Mouse (Mus musculus): ENCODE data around the gene Zdhhc13. TPM values are rescaled to one million over a fixed set of nuclear protein-coding genes. Genes with fewer than 3 reads are reported as not detected.

Zdhhc13 gene
- polyA plus RNA-seq, 1 experiment from 2014 or later = 38.6 TPM

DNA sequence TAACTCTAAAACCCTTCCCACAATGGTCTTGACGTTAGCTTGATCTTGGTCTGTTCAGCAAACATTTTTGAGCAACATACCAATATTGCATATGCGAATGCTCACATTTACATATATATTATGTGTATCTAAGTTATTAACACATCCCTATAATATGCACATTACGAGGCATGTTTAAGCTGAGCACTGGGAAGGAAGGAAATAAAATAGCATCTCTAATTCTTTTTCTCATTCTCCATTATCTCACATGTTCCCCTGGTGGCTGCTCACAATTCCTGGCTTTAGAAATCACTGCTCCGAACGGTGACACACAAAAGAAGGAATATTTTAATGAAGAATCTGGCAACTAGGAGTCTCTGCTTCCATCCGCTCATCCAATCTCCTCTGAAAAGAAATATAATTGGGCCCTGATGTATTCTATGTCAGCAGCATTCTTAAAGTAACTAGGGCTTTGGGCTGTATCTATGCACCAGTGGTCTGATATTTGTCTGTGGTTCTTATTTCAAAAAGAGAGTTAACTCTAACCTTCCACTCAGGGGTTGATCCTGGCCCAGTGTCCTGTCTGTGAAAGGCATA, 62.8 kb downstream of the Zdhhc13 start:
- H3K4me2 ChIP-seq = no peak overlapping the region
- peaks cover 20% of the 10 kb centered on the region for H3K27me3 ChIP-seq
- no peak for ATAC-seq (ENCODE audit: low FRiP score)
- peaks cover 18% of the 10 kb centered on the region for H3K4me1 ChIP-seq (replicated peaks)
- no peak overlapping the region for H3K27ac ChIP-seq
- no peaks in the 10 kb centered on the region for H3K9me3 ChIP-seq
- 51% methylated on average over 6 of the region's 6 CpGs for WGBS
- no peaks in the 10 kb centered on the region for H3K36me3 ChIP-seq
- H3K4me3 ChIP-seq = no peak overlapping the region
- no peak overlapping the region for H3K9ac ChIP-seq

GRCm38 (mm10) chr7:48853496-48853895, 64.7 kb downstream of the Zdhhc13 start:
- Histone ChIP-seq H3K9me3 (no peaks in the 10 kb centered on the region), H3K4me2 (no peak overlapping the region), H3K4me3 (no peak overlapping the region), H3K36me3 (no peaks in the 10 kb centered on the region), H3K4me1 (replicated peaks) (0 out of 2 replicates have a peak, but pooled peaks cover 7% of the 10 kb centered on the region), H3K27ac (no peak overlapping the region), H3K27me3 (0 out of 2 replicates have a peak, but pooled peaks cover 5% of the 10 kb centered on the region), H3K9ac (no peak overlapping the region)
- no peak for ATAC-seq (ENCODE audit: low FRiP score)
- 89% methylated on average over 13 of the region's 13 CpGs for WGBS

GRCm38 (mm10) chr7:48855461-48855860, 66.7 kb downstream of the Zdhhc13 start:
- no peaks in the 10 kb centered on the region for H3K27me3 ChIP-seq
- no peak for ATAC-seq (ENCODE audit: low FRiP score)
- no peak overlapping the region for H3K9ac ChIP-seq
- 93% methylated on average over 3 of the region's 3 CpGs for WGBS
- no peaks in the 10 kb centered on the region for H3K36me3 ChIP-seq
- H3K4me2 ChIP-seq = no peak overlapping the region
- no peak overlapping the region for H3K4me3 ChIP-seq
- H3K9me3 ChIP-seq = no peaks in the 10 kb centered on the region
- 0 out of 2 replicates have a peak, but pooled peaks cover 7% of the 10 kb centered on the region for H3K4me1 ChIP-seq (replicated peaks)
- no peak overlapping the region for H3K27ac ChIP-seq

DNA sequence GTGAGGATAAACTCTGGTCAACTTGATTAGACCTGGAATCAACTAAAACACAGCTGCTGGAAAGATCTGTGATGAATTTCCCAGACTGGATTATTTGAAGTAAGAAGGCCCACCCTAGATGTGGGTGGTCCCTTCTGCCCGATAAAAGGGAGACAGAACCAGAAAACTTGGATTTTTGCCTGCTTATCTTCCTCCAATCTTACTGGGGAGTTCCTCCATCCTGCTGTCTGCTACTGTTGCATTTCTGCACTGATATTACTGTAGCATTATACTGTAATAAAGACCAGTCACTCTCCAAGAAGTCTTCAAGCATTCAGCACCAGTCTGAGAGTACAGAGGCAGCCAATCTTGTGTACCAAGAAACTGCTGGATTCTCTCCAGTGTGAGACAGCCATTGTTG, 69.5 kb downstream of the Zdhhc13 start:
- no peaks in the 10 kb centered on the region for H3K27me3 ChIP-seq
- WGBS = 79% methylated on average over 1 of the region's 1 CpGs
- no peak overlapping the region for H3K4me3 ChIP-seq
- H3K9me3 ChIP-seq = no peaks in the 10 kb centered on the region
- H3K4me1 ChIP-seq (replicated peaks) = no peaks in the 10 kb centered on the region
- H3K9ac ChIP-seq = no peak overlapping the region
- H3K27ac ChIP-seq = no peak overlapping the region
- H3K4me2 ChIP-seq = no peak overlapping the region
- no peak for ATAC-seq (ENCODE audit: low FRiP score)
- H3K36me3 ChIP-seq = no peaks in the 10 kb centered on the region

DNA sequence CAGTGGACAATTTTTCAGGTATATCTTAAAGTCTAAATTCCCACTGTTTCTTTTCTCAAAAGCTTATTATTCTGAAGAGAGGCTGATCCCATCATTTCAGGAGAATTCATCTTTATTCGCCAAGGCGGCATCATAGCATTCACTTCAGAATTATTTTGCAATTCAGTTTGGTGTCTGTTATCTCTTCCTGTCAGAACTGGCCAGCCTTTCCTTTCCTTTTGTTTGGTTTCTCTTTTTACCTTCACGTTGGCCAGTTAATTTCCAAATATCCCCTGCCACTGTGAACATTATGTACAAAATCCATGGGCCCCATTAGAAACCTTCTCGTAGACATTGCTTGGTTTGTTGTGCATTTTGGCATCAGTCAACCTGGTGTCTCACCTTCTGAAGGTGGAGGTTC, 70.6 kb downstream of the Zdhhc13 start:
- H3K27ac ChIP-seq = no peak overlapping the region
- H3K9ac ChIP-seq = no peak overlapping the region
- no peaks in the 10 kb centered on the region for H3K27me3 ChIP-seq
- H3K9me3 ChIP-seq = no peaks in the 10 kb centered on the region
- 93% methylated on average over 4 of the region's 4 CpGs for WGBS
- H3K4me1 ChIP-seq (replicated peaks) = no peaks in the 10 kb centered on the region
- H3K4me2 ChIP-seq = no peak overlapping the region
- no peak overlapping the region for H3K4me3 ChIP-seq
- no peak for ATAC-seq (ENCODE audit: low FRiP score)
- H3K36me3 ChIP-seq = no peaks in the 10 kb centered on the region

GRCm38 (mm10) chr7:48860948-48861347, 72.1 kb downstream of the Zdhhc13 start:
- no peak overlapping the region for H3K9ac ChIP-seq
- no peak overlapping the region for H3K4me3 ChIP-seq
- WGBS = 76% methylated on average over 1 of the region's 1 CpGs
- no peaks in the 10 kb centered on the region for H3K9me3 ChIP-seq
- ATAC-seq (ENCODE audit: low FRiP score) = no peak
- H3K4me1 ChIP-seq (replicated peaks) = no peaks in the 10 kb centered on the region
- H3K36me3 ChIP-seq = 0 out of 2 replicates have a peak, but pooled peaks cover 3% of the 10 kb centered on the region
- H3K27ac ChIP-seq = no peak overlapping the region
- no peak overlapping the region for H3K4me2 ChIP-seq
- H3K27me3 ChIP-seq = no peaks in the 10 kb centered on the region

- no peaks in the 10 kb centered on the region for H3K27me3 ChIP-seq
- WGBS = 87% methylated on average over 4 of the region's 4 CpGs
- 0 out of 2 replicates have a peak, but pooled peaks cover 4% of the 10 kb centered on the region for H3K36me3 ChIP-seq
- no peak overlapping the region for H3K4me3 ChIP-seq
- H3K4me2 ChIP-seq = no peak overlapping the region
- ATAC-seq (ENCODE audit: low FRiP score) = no peak
- H3K9me3 ChIP-seq = no peaks in the 10 kb centered on the region
- no peak overlapping the region for H3K9ac ChIP-seq
- no peak overlapping the region for H3K27ac ChIP-seq
- no peaks in the 10 kb centered on the region for H3K4me1 ChIP-seq (replicated peaks)
Observed at GRCm38 (mm10) chr7:48861796-48862195, 73.0 kb downstream of the Zdhhc13 start.

DNA sequence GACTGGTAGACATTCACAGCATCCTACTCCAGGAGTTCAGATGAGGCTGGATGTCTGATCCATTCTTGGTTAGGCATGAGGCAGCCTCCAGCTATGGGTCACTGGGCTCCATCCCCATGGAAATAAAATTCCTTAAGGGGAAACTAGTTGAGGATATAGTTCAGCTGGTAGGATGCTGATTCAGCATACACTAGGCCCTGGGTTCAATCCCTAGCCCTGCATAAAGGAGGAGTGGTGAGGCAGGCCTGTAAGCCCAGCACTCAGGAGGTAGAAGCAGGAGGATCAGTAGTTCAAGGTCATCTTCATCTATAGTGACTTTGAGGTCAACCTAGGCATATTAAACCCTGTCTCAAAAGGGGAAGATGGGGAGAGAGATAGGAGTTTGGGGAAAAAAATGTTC, 75.4 kb downstream of the Zdhhc13 start:
- Histone ChIP-seq H3K27ac (no peak overlapping the region), H3K4me2 (no peak overlapping the region), H3K27me3 (no peaks in the 10 kb centered on the region), H3K4me1 (replicated peaks) (no peaks in the 10 kb centered on the region), H3K36me3 (0 out of 2 replicates have a peak, but pooled peaks cover 4% of the 10 kb centered on the region), H3K4me3 (no peak overlapping the region), H3K9me3 (no peaks in the 10 kb centered on the region), H3K9ac (no peak overlapping the region)
- no peak for ATAC-seq (ENCODE audit: low FRiP score)

GRCm38 (mm10) chr7:48864671-48865458, 76.1 kb downstream of the Zdhhc13 start:
- WGBS = 94% methylated on average over 9 of the region's 9 CpGs
- no peak overlapping the region for H3K4me2 ChIP-seq
- no peak overlapping the region for H3K9ac ChIP-seq
- no peak for ATAC-seq (ENCODE audit: low FRiP score)
- H3K9me3 ChIP-seq = no peaks in the 10 kb centered on the region
- H3K27ac ChIP-seq = no peak overlapping the region
- no peak overlapping the region for H3K4me3 ChIP-seq
- no peaks in the 10 kb centered on the region for H3K27me3 ChIP-seq
- no peaks in the 10 kb centered on the region for H3K4me1 ChIP-seq (replicated peaks)
- 0 out of 2 replicates have a peak, but pooled peaks cover 4% of the 10 kb centered on the region for H3K36me3 ChIP-seq

DNA sequence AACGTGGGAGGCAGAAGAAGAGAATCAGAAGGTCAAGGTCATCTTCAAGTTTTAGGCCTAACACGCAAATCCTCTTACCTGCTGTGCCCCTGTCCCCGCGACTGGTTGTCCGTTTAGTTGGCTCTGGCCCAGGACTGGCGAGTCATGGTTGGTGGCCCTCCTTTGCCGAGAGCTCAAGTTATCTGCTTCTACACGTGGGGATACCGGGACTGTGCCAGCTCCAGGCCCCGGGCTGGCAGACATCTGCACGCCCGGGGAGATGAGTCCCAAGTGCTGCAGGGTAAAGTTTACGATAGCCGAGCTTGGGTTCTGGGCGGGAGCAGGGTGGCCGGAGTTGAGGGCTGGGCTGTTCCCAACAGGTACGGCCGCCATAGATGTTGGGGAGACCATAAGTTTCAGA, 78.8 kb downstream of the Zdhhc13 start:
- 91% methylated on average over 18 of the region's 18 CpGs for WGBS
- Histone ChIP-seq H3K9ac (no peak overlapping the region), H3K4me1 (replicated peaks) (no peaks in the 10 kb centered on the region), H3K36me3 (peaks cover 11% of the 10 kb centered on the region), H3K4me2 (no peak overlapping the region), H3K27me3 (no peaks in the 10 kb centered on the region), H3K4me3 (no peak overlapping the region), H3K9me3 (no peaks in the 10 kb centered on the region), H3K27ac (no peak overlapping the region)
- no peak for ATAC-seq (ENCODE audit: low FRiP score)

- H3K27ac ChIP-seq = no peak overlapping the region
- no peaks in the 10 kb centered on the region for H3K9me3 ChIP-seq
- 94% methylated on average over 6 of the region's 6 CpGs for WGBS
- H3K4me1 ChIP-seq (replicated peaks) = no peaks in the 10 kb centered on the region
- no peak overlapping the region for H3K4me2 ChIP-seq
- ATAC-seq (ENCODE audit: low FRiP score) = no peak
- H3K27me3 ChIP-seq = no peaks in the 10 kb centered on the region
- no peak overlapping the region for H3K9ac ChIP-seq
- H3K36me3 ChIP-seq = peaks cover 11% of the 10 kb centered on the region
- no peak overlapping the region for H3K4me3 ChIP-seq
Observed at GRCm38 (mm10) chr7:48870144-48870543, 81.3 kb downstream of the Zdhhc13 start.

- H3K36me3 ChIP-seq = peaks cover 11% of the 10 kb centered on the region
- no peak overlapping the region for H3K4me3 ChIP-seq
- no peaks in the 10 kb centered on the region for H3K27me3 ChIP-seq
- H3K4me2 ChIP-seq = no peak overlapping the region
- H3K9me3 ChIP-seq = no peaks in the 10 kb centered on the region
- no peak for ATAC-seq (ENCODE audit: low FRiP score)
- H3K9ac ChIP-seq = no peak overlapping the region
- no peak overlapping the region for H3K27ac ChIP-seq
- H3K4me1 ChIP-seq (replicated peaks) = no peaks in the 10 kb centered on the region
- WGBS = 95% methylated on average over 21 of the region's 21 CpGs
Observed at GRCm38 (mm10) chr7:48870579-48871180, 81.9 kb downstream of the Zdhhc13 start.

All from hindbrain, embryonic 13.5 days (tissue).